Mouse (Mus musculus) frontal cortex, postnatal 14 days (tissue): ENCODE data around the gene Uchl5.

Experiments
- DNase-seq, 2 experiments: peaks; one replicate each; pipeline ENCODE4 v3.0.0; 2022; ENCODE audit warnings: low spot score in 2 of 2

Gene Uchl5

DNA sequence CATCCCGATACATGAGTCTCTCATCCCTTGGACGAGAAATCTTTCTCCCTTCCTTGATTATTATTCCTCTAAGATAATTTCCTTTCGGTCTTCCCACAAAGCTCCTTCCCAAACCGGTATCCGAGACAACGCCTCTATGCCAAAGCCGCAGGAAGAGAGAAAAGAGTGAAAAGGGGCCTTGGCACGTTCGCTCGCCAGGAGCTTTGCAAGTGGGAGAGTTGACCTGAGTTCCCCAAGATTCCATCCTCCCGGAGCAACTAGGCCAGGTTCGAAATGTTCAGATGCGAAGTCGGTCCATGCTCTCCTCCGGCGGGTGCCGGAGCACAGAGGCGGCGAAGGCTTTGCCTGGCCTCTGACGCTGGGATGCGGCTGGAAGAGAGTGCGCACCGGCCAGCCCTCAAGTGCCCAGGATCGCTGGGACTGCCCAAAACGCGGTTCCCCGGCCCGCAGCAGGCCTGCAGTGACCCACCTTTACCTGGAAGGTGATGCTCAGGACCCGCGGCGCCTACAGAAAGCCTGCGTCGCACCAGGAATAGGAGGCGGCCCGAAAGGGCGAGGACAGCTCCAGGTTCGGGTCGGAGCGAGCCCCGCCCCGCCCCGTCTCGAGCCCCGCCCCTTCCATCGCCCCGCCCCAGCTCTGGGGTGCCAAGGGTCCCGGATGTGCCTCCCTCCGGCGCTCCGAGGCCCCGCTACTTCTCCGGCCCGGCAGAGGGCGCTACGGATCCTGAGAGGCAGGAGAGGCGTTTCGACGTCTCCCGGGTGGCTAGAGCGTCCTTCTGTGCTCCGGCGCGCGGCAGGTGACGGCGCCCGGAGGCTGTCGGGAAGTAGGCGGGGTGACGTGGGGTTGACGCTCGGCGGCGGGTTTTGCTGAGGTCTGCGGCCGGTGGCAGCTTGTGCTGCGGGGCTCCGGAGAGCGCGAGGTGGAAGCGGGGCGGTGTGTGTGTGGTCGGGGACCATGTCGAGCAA, at the start of gene Uchl5, which contains the start of gene Trove2:
TSS of gene Uchl5 (plus strand) at position 827 of the 966 bp plus-strand sequence.
TSS of gene Trove2 (minus strand) at position 623 of the 966 bp plus-strand sequence.
- DNase-seq: peak; percentile 93 to 97

- DNase-seq: no peak
Observed at GRCm38 (mm10) chr1:143727701-143728445, 49.2 kb upstream of the Uchl5 start.

- DNase-seq: no peak
Observed at GRCm38 (mm10) chr1:143730899-143731298, 46.2 kb upstream of the Uchl5 start.

GRCm38 (mm10) chr1:143731691-143732090, 45.4 kb upstream of the Uchl5 start:
- no peak for DNase-seq

GRCm38 (mm10) chr1:143733914-143734410, 43.1 kb upstream of the Uchl5 start:
- no peak for DNase-seq

DNA sequence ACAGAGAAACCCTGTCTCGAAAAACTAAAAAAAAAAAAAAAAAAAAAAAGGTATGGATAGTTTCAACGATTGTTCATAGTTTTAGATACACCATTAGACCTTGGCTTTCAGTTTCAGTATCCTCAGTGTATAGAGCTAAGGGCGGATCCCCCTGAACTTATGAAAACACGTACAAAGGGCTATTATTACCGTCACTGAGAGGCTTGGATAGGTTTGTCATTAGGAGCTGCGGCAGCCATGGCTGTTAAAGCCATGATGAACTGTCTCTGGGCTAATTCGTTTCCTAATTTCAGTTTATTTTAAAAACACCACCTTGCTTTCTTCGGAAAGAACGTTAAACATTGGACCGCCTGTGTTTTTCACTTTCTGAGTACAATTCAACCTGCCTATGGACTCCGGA, 38.3 kb upstream of the Uchl5 start:
- DNase-seq: no peak

DNA sequence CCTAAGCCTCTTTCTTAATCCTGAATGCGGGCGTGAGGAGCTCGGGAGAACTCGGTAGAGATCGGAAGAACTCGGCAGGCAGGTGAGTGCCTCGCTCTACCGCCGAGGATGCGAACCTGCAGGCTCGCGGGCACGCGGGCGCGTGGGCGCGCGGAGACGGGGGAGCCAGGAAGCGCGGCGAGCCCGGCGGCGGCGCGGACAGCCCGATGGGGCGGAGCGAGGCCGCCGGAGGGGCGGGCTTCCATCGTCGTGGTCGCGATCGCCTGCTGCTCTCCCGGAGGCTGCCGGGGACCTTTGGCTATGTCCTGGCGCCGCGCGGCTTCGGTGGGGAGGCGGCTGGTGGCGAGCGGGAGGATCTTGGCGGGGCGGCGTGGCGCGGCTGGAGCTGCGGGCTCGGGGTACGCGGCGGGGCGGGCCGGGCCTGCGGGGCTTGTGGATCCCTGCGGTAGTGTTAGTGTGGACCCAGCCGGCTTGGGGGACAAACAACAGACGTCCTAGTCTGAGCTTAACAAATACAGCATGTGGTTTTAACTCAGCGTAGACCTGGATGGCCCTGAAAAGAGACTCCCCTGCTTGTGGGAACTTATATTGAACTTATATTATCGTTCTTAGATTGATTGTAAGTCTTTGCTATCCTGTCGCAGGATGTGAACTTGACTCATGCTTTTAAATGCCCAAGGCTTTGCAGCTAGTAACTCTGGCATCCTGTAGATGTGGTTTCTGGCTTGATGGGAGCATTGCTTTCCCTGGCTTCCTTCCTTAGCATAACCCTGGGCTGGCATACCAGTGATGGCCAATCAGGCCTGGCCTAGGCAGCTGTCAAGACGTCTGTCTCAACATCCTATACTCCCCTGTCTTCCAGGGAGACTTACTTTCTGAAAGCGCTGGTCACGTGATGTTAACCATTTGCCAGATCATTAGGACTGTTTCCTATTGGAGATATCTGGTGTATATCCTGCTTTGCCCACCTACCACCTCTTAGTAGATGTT, 37.4 kb upstream of the Uchl5 start:
- peak; percentile 76 to 80 for DNase-seq

- no peak for DNase-seq
Observed at GRCm38 (mm10) chr1:143740581-143740980, 36.5 kb upstream of the Uchl5 start.

GRCm38 (mm10) chr1:143741331-143741730, 35.7 kb upstream of the Uchl5 start:
- no peak for DNase-seq

- no peak for DNase-seq
Observed at GRCm38 (mm10) chr1:143742186-143742585, 34.9 kb upstream of the Uchl5 start.

DNA sequence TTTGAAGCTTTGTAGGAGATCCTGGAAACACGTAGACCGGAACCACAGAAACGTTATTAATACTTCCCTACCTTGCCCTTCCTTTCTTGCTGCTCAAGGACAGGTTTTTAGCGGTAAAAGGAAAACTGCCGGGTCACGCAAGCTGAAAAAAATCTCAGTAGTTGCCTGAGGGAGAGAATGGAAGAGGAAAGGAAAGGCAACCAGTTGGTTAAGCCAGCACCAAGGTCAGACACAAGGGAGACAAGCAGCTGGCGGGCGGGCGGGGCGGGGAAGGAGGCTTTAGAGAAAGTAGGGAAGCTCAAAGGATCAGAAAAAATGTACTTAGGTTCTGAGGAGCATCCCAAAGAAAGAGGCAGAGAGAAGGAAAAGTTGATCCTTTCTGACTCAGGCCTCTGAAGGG, 31.2 kb upstream of the Uchl5 start:
- DNase-seq: no peak

DNA sequence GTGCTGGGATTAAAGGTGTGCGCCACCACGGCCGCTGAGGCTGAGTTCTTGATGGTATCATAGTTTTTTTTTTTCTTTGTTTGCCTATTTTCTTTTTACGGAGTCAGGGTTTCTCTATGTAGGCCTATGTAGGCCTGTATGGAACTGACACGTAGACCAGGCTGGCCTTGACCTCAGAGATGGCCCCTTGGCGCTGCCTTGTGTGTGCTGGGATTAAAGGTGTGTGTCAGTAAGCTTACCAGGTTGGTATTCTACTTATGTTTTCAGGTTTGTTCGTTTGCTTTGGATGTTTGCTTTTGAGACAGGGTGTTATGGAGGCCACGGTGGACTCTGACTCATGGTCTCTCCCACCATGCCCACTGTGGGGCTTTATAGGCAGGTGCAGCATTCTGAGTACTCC, 14.9 kb upstream of the Uchl5 start:
- DNase-seq: no peak

DNA sequence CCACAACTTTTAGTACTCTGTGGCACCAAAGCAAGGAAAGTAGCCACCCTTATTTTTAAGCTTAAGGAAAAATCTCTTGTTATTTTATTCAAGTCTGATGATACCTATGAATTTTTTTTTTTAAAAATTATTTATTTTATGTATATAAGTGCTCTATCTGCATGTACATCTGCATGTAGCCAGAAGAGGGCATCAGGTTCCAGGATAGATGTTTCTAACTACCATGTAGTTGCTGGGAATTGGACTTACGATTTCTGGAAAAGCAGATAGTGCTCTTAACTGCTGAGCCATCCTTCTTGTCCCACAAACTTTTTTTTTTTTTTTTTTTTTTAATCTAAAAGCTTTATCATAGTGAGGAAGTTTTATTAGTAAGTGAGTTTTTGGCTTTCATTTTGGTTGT, 12.6 kb upstream of the Uchl5 start:
- no peak for DNase-seq

DNA sequence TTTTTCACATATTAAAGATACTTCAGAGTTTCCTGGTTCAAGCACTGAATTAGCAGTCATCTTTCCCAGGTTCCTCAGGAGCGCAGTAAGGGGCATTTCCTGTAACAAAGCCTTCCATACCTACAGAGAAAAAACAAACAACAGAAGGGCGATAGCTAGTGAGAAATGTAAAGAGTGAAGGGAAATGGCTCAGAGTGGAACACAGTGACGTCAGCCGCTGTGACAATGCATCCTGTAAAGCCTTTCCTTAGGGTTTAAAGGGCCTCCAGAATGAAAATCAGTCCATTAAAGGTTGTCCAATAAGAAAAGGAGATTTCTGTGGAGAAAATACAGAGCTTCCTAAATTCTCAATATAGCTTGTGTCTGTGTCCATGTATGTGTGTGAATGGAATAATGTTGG, 11.3 kb upstream of the Uchl5 start:
- no peak for DNase-seq

GRCm38 (mm10) chr1:143766238-143766637, 10.8 kb upstream of the Uchl5 start:
- no peak for DNase-seq

DNA sequence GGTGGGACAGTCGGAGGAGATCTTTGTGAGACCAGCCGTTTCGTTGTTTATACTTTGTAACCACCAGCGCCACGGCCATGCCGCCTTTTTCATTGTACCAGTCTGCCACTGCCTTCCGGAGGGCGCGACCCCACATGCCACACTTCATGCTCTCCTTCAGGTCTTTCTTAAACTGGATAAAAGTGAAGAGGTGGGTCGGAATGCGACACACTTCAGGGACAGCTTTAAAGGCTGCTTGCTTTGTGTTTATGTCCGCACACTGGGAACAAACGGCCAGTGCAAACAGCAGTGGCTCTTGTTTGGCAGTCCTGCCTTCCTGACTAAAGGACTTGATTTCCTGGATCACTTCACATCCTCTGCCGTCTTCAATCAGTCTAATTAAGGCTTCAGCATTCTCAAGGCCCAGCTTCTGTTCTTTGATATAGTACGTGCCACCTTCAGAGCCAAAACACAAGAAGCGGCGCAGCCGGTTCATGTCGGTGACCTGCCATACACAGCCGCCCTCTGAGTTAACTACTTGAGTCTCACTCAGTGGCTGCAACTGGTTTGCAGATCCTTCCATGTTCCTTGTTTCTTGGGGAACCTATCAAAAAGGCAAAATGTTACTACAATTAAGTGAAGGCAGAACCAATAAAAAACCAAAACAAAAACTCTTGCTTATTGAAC, 6.5 kb upstream of the Uchl5 start:
- no peak for DNase-seq

GRCm38 (mm10) chr1:143773082-143773481, 4.0 kb upstream of the Uchl5 start:
- no peak for DNase-seq

GRCm38 (mm10) chr1:143773909-143774308, 3.2 kb upstream of the Uchl5 start:
- no peak for DNase-seq

DNA sequence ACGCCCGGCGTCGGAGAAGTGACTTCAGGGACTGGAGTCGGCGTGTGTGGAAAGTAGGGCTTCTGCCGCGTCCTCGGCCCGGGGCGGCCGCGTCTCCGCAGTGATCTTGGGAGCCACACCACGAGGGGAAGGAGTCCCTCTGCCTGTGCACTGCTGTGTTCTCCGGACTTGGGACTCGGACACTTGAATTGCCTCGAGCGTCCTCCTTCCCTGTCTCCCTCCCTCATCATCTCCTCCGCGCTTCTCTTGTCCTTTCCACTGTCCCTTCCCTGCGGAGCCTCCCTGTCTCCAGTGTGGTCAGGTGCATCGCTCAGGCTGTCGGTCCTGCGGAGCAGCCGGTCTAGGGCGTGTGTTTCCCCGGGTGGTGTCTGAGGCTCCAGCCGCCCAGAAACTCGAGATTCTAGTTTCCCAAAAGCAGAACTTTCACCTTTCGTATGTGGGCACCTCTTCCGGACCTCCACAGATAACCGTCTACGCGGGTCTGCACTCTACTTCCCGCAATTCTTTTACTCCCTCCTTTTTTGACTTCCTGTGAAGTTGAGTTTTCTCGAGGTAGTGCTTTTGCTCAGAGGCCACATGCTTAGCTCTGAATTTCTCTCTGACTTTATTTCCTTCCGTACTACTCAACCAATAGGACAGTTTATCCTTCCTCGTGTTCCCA, 616 bp downstream of the Uchl5 start:
- DNase-seq: peak in 1 of 2 experiments; percentile 44

GRCm38 (mm10) chr1:143788584-143789227, 11.6 kb downstream of the Uchl5 start:
- no peak for DNase-seq
